Mouse (Mus musculus): Measurements from ENCODE around the gene Trappc4.
A peak's percentile ranks its signal among the peaks of the same experiment; 100 is the strongest.

The Trappc4 gene

GRCm38 (mm10) chr9:44361190-44361917, 46.0 kb downstream of the Trappc4 start, which contains the start of gene Vps11:
Gene Vps11 (minus strand): TSS chr9:44361670.
- peak; percentile 91 to 96 for DNase-seq (ENCODE audit: low spot score in 2 of 2)

- no peak for DNase-seq (ENCODE audit: low spot score in 2 of 2)
These were observed 50.2 kb downstream of the Trappc4 start for GRCm38 (mm10) chr9:44357207-44357606.
